Mouse (Mus musculus): ENCODE data around the gene Adgrg3. TPM values are rescaled to one million over a fixed set of nuclear protein-coding genes. Genes with fewer than 3 reads are reported as not detected.

Gene Adgrg3
- polyA plus RNA-seq, 1 experiment, result 3.0 TPM

GRCm38 (mm10) chr8:94983881-94984516, 33.5 kb upstream of the Adgrg3 start:
- TF ChIP-seq POLR2A (IDR thresholded peaks at IDR 0.05; ENCODE audit: borderline replicate concordance, extremely low read depth, insufficient read depth, insufficient read length, poor library complexity, severe bottlenecking), result no peak
- no peak for TF ChIP-seq CTCF (IDR thresholded peaks at IDR 0.05; ENCODE audit: borderline replicate concordance, extremely low read depth, insufficient read depth, insufficient read length)
- peak; percentile 87 for DNase-seq (ENCODE audit: low read depth)

- no peak for TF ChIP-seq POLR2A (IDR thresholded peaks at IDR 0.05; ENCODE audit: borderline replicate concordance, extremely low read depth, insufficient read depth, insufficient read length, poor library complexity, severe bottlenecking)
- no peak for TF ChIP-seq CTCF (IDR thresholded peaks at IDR 0.05; ENCODE audit: borderline replicate concordance, extremely low read depth, insufficient read depth, insufficient read length)
- DNase-seq (ENCODE audit: low read depth), result no peak
Measured at GRCm38 (mm10) chr8:94985023-94985422, 32.5 kb upstream of the Adgrg3 start.

- DNase-seq (ENCODE audit: low read depth), result peak; percentile 87
Measured at GRCm38 (mm10) chr8:94986676-94987075, 30.8 kb upstream of the Adgrg3 start.

GRCm38 (mm10) chr8:94987553-94987952, 29.9 kb upstream of the Adgrg3 start:
- DNase-seq (ENCODE audit: low read depth), result no peak
- TF ChIP-seq CTCF (IDR thresholded peaks at IDR 0.05; ENCODE audit: borderline replicate concordance, extremely low read depth, insufficient read depth, insufficient read length) (no peak), POLR2A (IDR thresholded peaks at IDR 0.05; ENCODE audit: borderline replicate concordance, extremely low read depth, insufficient read depth, insufficient read length, poor library complexity, severe bottlenecking) (no peak)

More at GRCm38 (mm10) chr8:94986676-94987075, 30.8 kb upstream of the Adgrg3 start:
- no peak for TF ChIP-seq POLR2A (IDR thresholded peaks at IDR 0.05; ENCODE audit: borderline replicate concordance, extremely low read depth, insufficient read depth, insufficient read length, poor library complexity, severe bottlenecking)
- no peak for TF ChIP-seq CTCF (IDR thresholded peaks at IDR 0.05; ENCODE audit: borderline replicate concordance, extremely low read depth, insufficient read depth, insufficient read length)

GRCm38 (mm10) chr8:94988619-94989018, 28.9 kb upstream of the Adgrg3 start:
- TF ChIP-seq POLR2A (IDR thresholded peaks at IDR 0.05; ENCODE audit: borderline replicate concordance, extremely low read depth, insufficient read depth, insufficient read length, poor library complexity, severe bottlenecking), result no peak
- TF ChIP-seq CTCF (IDR thresholded peaks at IDR 0.05; ENCODE audit: borderline replicate concordance, extremely low read depth, insufficient read depth, insufficient read length), result no peak
- no peak for DNase-seq (ENCODE audit: low read depth)

- no peak for DNase-seq (ENCODE audit: low read depth)
Measured at GRCm38 (mm10) chr8:94989711-94990110, 27.8 kb upstream of the Adgrg3 start.

GRCm38 (mm10) chr8:94990598-94991453, 26.7 kb upstream of the Adgrg3 start:
- no peak for TF ChIP-seq CTCF (IDR thresholded peaks at IDR 0.05; ENCODE audit: borderline replicate concordance, extremely low read depth, insufficient read depth, insufficient read length)
- no peak for TF ChIP-seq POLR2A (IDR thresholded peaks at IDR 0.05; ENCODE audit: borderline replicate concordance, extremely low read depth, insufficient read depth, insufficient read length, poor library complexity, severe bottlenecking)
- peak; percentile 45 for DNase-seq (ENCODE audit: low read depth)

More at GRCm38 (mm10) chr8:94989711-94990110, 27.8 kb upstream of the Adgrg3 start:
- TF ChIP-seq POLR2A (IDR thresholded peaks at IDR 0.05; ENCODE audit: borderline replicate concordance, extremely low read depth, insufficient read depth, insufficient read length, poor library complexity, severe bottlenecking) (no peak), CTCF (IDR thresholded peaks at IDR 0.05; ENCODE audit: borderline replicate concordance, extremely low read depth, insufficient read depth, insufficient read length) (no peak)

GRCm38 (mm10) chr8:94991454-94991994, 26.0 kb upstream of the Adgrg3 start:
- TF ChIP-seq CTCF (IDR thresholded peaks at IDR 0.05; ENCODE audit: borderline replicate concordance, extremely low read depth, insufficient read depth, insufficient read length), result no peak
- no peak for TF ChIP-seq POLR2A (IDR thresholded peaks at IDR 0.05; ENCODE audit: borderline replicate concordance, extremely low read depth, insufficient read depth, insufficient read length, poor library complexity, severe bottlenecking)
- no peak for DNase-seq (ENCODE audit: low read depth)

GRCm38 (mm10) chr8:94992010-94992409, 25.5 kb upstream of the Adgrg3 start:
- TF ChIP-seq CTCF (IDR thresholded peaks at IDR 0.05; ENCODE audit: borderline replicate concordance, extremely low read depth, insufficient read depth, insufficient read length), result no peak
- no peak for TF ChIP-seq POLR2A (IDR thresholded peaks at IDR 0.05; ENCODE audit: borderline replicate concordance, extremely low read depth, insufficient read depth, insufficient read length, poor library complexity, severe bottlenecking)
- no peak for DNase-seq (ENCODE audit: low read depth)

GRCm38 (mm10) chr8:94992534-94992933, 25.0 kb upstream of the Adgrg3 start:
- DNase-seq (ENCODE audit: low read depth), result peak; percentile 87
- TF ChIP-seq POLR2A (IDR thresholded peaks at IDR 0.05; ENCODE audit: borderline replicate concordance, extremely low read depth, insufficient read depth, insufficient read length, poor library complexity, severe bottlenecking) (no peak), CTCF (IDR thresholded peaks at IDR 0.05; ENCODE audit: borderline replicate concordance, extremely low read depth, insufficient read depth, insufficient read length) (no peak)

- DNase-seq (ENCODE audit: low read depth), result peak; percentile 77
- TF ChIP-seq POLR2A (IDR thresholded peaks at IDR 0.05; ENCODE audit: borderline replicate concordance, extremely low read depth, insufficient read depth, insufficient read length, poor library complexity, severe bottlenecking) (no peak), CTCF (IDR thresholded peaks at IDR 0.05; ENCODE audit: borderline replicate concordance, extremely low read depth, insufficient read depth, insufficient read length) (no peak)
Measured at GRCm38 (mm10) chr8:94992996-94993724, 24.3 kb upstream of the Adgrg3 start.
